Mouse (Mus musculus) mouse trophoblast stem cell (cell line): ENCODE measurements around the gene Vamp2.
"Not testable (repeated sequence)": the region's sequence is repeated elsewhere in the genome, so short reads cannot be mapped to it uniquely, and the experiment has no call there.

Experiments used
- in situ Hi-C, 2 experiments: fragments of 300-500 bp; cut with MseI, MboI; formaldehyde crosslinking; loops; 2 replicates in 1 of 2; 3 replicates in 1 of 2; pipeline ENCODE4 v1.15.1; 2025

The Vamp2 gene

DNA sequence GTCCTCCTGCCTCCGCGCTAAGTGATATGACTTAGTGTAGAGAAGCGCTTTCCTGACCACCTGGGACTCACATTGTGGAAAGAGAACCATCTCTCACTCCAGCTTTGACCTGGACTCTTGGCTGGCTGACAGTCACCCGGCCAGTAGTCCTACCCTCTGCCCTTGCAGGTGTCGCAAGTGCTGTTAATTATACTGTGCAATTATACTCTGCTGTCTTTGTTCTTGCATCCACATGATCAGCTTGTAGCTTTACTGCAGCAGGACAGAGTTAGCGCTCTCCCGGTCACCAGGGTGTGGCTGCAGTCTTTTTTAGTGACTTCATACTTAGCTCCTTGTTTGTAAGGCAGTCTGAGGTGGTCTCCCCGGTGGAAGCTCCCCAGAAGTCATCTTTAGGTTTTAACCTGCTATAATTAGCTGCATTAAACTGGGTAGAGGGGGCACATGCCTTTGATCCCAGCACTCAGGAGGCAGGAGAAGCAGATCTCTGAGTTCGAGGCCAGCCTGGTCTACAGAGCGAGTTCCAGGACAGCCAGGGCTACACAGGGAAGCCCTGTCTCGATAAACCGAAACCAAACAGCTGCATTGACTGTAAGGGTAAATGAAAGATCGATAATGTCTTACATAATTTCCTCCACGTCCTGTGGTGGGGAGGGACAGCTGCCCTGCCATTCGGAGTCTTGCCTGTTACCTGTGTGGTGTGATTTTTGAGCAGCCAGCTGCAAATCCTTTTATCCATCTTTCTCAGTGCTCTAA, 8.0 kb upstream of the Vamp2 start:
- in situ Hi-C loops = no loop called here

DNA sequence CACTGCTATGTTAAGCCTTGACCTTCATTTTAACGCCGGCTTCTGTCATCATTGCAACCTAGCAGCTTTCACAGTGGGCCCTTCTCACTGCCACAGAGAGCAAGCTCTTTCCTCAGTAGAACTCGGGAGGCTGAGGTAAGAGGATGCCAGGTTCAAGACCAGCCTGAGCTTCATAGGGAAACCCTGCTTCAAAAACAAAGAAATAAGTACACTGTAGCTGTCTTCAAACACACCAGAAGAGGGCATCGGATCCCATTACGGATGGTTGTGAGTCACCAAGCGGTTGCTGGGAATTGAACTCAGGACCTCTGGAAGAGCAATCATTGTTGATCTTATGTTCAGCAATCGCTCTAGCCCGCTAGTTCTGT, 7.5 kb upstream of the Vamp2 start:
- in situ Hi-C loops = no loop called here

DNA sequence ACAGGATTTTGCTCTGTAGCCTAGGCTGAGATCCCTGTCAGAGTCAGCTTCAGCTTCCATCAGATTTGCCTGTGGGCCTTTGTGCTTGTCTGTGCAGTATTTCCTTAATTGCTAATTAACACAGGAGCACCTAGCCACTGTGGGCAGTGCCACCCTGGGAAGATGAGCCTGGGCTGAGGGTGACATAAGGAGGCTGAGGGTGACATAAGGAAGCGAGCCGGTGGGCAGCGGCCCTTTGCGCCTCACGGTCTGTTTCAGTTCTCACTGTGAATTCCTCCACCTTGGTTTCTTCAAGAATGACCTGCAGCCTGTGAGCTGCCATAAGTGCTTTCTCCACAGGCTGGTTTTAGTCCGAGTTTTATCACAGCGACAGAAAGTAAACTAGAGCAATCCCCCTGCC, 6.7 kb upstream of the Vamp2 start:
- in situ Hi-C loops = no loop called here

DNA sequence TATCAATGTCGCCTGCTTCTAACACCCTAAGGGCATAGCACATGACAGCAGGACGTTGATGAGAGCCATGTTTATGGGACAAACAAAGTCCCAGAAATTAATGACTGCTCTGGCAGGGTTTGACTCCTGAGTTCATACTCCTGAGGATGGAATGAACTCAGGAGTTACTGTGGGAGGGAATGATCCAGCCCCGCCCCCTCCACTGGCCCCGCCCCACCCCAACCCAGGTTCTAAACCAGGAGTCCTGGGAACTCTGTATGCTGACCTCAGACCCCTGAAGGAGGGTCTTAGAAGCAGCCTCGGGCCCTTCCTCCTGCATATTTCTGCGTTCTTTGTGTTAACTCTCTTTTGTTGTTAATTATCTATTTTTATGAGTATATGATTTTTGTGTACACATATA, 2.7 kb upstream of the Vamp2 start:
- in situ Hi-C loops = no loop called here

DNA sequence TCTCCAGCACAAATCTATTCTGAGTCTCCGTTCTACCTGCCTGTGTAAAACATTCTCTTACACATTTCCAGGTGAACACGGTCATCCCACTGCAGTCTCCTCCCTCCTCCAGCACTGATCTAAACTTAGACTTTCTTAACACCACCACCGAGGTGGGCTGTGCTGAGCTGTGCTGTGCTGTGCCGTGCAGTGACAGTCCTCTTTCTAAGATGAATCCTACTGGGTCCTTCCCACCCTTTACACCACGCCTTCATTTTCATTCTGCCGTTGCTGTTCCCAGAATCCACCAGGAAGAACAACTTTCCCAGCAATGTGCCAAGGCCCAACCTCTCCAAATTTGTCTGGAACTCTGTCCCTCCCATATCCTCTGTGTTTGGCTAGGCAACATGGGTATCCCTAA, 1.9 kb upstream of the Vamp2 start:
- in situ Hi-C loops = no loop called here

DNA sequence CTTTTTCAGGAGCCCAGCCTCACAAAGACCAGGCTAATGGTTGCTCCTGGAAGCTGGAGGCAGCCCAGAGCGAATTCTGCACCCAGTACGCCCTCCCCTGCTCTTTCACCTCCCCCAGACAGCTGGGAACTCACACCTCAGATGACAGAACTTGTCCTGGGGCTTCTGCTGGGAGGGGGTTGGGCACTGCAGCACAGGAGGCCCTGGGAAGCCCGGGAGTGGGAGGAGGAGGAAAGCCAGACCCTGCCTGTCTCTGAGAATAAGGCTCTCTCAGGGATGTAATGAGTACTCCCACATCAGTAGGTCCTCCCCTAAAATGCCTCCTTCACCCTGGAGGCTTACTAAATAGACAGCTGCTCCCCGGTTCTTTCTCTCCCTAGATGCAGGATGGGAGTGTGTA, 1.2 kb upstream of the Vamp2 start:
- in situ Hi-C loops = no loop called here

DNA sequence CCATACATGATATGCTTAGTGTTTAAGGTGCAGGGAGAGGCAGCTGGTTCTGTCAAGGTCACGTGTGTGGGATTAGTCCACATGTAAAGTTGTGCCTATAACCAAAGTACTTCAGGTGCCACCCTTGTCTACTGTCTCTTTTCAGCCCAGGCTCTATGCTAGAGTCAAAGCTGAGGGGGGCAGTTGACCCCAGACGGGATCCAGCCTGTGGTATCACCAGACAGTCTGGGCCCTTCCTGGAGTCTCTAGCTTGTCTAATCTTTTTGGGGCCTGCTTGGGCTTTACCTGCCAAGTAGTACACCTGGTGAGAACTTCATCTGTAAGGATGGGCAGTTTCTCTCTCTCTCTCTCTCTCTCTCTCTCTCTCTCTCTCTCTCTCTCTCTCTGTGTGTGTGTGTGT, 693 bp upstream of the Vamp2 start:
- in situ Hi-C loops = no loop called here

DNA sequence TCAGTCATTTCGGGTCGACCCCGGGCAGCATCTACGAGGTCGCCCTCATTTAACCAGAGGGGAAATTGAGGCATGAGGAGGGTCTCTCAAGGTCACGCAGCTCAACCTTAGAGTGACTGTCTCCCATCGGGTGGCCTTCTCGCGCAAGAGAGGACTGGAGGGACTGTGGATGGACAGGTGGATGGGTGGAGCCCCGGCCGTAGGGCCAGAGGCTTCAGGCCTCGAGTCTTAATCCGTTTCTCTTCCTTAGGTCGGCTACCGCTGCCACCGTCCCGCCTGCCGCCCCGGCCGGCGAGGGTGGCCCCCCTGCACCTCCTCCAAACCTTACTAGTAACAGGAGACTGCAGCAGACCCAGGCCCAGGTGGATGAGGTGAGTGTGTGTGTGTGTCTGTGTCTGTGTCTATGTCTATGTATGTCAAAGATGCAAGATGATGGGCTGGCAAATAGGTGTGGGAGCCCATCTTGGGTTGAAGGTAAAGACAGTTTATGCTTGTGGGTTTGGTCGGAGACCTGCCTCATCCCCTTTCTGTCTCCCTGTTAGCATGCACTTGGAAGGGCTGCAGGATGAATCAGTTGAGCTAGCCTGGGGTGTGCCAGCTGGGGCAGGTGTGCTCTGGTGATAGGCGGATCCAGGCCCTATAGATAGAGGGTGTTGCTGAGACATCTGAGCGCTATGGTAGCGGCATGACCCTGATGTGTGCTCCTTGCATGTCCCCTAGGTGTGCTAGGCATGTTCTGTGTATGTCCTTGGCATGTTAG, 746 bp downstream of the Vamp2 start:
- in situ Hi-C loops = no loop called here

DNA sequence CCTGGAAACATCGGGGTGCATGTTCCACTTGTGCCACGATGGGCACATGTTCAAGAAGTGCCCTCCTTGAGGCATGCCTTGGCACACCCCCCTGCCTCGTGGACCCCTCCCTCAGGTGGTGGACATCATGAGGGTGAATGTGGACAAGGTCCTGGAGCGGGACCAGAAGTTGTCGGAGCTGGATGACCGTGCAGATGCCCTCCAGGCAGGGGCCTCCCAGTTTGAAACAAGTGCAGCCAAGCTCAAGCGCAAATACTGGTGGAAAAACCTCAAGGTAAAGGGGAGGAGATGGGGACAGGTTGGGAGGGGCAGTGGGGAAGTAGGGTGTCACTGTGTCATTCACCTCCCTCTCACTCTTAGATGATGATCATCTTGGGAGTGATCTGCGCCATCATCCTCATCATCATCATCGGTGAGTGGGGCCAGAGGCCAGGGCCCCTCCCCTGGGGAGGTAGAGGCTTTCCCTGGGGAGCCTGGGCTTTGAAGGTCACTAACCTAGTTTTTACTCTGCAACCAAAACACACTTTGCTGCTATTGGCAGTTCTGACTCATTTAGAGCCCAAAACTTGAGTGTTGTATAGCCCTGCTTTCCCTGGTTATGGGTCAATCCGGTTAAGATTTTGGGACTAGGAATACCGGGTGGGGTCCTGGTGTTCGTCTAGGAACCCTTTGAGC, 1.5 kb downstream of the Vamp2 start:
- in situ Hi-C loops = no loop called here

DNA sequence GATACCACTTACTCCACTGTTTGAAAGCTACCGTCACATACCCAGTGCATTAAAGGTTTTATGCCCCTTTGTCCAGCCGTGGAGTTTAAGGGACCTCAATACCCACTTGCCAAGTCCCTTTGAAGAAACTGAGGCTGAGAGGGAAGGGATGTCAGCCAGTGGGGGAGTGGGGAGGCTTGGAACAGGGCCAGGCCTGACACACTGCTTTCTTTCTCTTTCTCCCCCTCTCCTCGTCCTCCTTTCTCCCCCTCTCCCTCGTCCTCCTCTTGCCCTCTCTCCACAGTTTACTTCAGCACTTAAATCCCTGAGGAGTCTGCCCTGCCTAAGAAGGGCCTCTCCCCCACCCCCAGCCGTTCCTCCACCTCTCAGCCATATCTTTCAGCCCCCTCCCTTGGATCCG, 2.1 kb downstream of the Vamp2 start:
- in situ Hi-C loops = no loop called here

DNA sequence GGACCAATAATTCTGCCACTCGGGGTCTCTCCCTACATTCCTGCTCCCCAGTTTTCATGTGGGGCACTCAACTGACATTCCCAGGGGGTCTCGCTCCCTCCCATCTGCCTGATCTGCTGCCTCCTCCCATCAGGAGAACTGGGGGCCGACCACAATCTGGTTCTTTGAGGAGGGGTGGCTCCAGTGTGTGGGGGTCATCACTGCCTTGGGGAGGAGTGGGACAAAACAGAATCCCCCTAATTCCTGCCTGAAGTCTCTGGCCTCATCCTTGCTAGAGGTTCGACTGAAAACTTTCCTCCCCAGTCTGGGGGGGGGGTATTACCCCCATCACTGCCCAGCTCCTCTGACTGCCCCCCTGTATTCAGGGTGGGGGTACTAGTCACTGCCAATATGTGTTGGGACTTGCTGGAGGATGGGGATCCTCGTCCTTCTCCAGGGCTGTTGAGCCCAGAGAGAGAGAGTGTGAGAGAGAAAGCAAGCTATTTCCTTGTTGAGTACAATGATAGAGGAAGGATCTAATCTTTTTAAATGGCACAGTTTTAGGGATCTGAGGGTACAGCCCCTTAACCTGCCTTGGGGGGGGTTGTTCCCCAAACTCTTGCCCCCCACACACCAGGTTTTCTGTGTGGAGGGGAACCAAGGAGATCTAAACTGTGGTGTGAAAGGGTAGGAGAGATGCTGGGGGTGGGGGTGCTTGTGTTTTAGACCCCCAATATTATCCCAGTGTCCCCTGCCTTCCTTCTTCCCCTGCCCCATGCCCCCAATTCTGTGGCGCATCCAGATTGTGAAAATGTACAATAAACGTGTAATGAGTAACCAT, 3.5 kb downstream of the Vamp2 start:
- in situ Hi-C loops = no loop called here

DNA sequence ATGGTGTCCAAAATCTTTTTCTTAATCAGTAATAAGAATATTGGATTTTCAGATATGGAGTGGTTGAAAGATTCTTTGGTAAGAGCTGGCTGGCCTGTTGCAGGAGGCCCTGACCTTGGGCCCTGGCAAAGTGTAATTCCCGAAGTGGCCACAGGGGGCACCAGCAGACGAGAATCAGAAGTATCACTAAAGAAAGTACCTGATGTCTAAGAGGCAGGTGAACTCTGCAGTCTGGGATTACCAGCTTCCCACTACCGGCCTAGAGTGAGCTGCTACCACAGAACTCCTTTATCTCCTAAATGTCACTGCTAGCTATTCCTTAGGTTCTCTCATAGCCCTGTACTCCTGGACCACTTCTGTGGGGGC, 4.1 kb downstream of the Vamp2 start:
- in situ Hi-C loops = no loop called here

DNA sequence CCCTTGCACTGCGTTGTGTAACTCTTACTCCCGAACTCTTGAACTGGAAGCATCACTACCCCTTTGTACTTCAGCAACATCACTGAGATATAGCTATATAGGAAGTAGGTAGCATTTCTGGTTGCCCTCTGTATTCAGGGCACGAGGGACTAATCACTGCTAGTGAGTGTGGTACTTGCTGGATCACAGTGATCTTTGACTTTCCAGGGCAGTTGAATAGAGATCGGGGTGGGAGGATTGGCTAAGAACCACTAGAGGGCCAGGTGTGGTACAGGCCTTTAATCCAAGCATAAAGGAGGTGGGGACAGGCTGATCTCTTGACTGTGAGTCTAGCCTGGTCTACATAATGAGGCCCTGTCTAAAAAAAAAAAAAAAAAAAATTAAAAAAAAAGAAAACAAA, 4.6 kb downstream of the Vamp2 start:
- in situ Hi-C loops = no loop called here

DNA sequence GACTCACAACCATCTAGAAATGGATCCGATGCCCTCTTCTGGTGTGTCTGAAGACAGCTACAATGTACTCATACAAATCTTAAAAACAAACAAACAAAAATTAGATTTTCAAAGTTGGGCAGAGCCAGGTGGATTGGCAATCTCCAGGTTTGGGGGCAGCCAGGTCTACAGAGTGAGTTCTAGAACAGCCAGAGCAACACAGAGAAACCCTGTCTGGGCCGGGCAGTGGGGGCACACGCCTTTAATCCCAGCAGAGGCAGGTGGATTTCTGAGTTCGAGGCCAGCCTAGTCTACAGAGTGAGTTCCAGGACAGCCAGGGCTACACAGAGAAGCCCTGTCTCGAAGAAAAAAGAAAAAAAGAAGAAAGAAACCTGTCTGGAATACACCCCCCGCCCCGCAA, 5.6 kb downstream of the Vamp2 start:
- in situ Hi-C loops = not testable (repeated sequence)

DNA sequence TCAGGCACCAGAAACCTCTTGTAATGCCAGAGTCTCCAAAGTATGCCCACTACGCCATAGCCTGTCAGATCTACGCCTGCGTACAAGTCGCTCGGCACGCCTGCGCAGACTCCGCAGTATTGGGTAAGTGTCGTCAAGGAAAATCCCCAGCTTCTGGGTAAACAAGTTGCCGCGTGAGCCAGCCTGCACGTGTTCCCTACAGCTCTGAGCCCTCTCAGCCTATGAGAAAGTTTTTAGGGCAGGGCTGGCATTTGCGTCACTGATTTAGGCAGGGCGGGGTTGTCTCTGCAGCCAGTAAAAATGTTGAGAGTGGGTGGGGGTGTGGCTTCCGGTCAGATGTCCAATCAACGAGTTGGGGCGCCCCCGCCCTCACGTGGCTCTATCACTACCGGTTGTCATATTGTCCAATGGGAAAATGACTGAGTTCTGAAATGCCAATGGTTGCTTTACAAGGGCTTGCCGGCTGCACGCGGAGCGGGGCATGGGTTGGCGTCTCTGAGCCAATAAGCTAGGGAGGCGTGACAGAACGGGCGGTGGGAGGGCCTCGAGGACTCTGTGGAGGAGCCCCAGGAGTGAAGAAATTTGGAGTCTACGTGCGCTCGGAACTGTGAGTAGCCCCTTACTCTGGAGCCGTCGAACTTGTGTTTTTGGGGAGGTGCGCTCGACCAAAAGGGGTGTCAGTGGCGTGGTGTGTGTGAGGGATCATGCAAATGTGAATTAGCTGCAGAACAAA, 6.6 kb downstream of the Vamp2 start, which contains the start of gene Per1:
TSS of gene Per1 (plus strand) at position 521 of the 733 bp plus-strand sequence.
- in situ Hi-C loops = no loop called here

DNA sequence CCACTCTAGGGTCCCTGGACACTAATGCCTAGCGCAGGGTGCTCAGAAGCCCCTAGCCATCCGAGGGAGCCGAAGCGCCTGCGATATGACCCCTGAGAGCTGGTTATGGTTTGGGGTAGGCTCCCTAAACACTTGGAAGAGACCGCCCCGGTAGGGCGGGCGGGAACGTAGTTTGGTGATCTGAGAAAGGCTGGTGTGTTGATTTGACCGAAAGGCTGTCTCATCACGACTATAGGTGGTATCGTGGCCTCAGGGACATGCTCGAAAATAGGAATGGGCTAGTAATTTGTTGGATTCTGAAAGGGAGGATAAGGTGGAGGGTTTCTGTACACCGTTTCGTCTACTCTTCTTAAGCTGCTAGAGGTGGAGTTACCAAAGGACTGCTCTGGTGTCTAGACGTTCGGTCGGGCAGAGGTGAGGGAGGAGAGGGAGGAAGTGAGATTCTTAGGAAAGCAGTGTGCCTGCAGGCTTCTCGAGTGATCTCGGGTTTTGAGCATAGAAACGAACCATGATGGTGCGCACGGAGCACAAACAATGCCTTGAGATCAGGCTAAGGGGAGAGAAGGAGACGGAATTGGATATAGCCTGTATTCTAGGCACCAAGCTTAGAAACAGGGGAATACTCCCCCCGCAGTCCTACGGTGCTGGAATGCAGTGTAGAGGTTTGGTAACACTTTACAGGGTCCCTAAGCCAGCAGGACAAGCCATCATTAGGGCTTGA, 7.4 kb downstream of the Vamp2 start:
- in situ Hi-C loops = no loop called here

DNA sequence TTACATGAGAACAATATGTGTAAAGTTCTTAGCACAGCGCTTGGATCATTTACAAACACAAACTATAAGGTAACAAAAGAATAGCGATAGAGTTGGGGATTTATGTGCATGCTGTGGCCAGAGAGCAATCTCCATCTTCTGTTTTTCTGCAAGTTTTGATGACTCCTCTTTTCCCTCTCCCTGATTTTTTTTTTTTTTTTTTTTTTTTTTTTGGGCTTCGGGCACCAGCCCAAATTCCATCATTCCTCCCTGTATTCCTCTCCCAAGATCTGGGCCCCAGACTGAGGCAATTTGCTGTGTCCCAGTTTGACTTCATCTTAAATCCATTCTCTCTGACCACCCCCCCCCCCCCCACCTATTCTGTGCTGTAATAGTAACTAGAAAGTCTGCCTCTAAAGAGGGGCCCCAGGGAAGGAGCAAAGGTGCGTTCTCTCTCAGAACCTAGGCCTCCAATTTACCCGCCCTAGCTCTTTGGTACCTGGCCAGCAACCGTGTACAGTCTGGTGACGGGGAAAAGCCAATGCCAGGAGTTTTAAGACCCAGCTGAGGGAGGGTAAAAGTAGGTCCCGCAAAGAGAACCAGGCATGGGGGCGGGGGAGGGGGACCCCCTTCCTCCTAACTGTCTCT, 8.2 kb downstream of the Vamp2 start:
- in situ Hi-C loops = no loop called here

DNA sequence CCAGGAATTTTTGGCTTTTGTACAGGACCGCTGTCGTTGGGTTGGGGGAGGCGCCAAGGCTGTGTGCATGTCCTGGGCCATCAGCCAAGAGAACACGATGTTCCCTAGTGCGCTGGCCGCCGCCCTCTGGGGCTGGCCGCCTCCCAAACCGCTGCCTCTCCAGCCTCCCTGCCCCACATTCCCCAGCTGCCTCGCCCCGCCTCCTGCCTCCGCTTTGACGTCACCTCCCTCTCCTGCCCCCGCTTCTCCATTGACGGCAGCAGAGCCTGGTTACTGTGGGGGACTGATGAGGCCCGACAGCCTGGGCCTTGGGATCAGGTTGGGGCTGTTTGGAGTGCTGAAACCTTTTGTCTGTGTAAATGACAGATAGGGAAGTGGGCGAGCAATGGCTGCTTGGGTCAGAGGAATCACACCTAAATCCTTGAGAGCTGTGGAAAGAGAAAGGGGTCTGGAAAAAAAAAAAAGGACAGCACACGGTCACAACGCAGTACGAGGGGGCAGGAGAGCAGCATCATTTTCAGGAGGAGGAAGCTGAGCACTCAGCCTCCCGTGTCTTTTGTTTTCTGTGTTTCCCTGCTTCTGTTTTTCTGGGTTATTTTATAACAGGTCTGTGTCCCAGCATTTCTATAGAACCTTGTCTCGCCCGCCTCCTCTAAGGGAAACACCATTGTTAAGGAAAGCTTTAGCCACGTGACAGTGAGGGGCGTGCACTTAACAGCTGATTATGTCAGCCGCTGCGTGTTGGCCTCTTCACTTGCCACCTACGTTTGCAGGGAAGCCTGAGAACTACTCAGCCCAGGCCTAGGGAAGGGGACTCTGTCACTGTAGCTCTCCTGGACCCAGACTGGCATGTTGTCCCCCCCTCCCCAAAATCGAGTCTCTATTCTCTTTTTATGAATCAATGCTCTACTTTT, 9.0 kb downstream of the Vamp2 start:
- in situ Hi-C loops = no loop called here
